Comparison of ENCODE assay signal across 12 mouse cellular contexts in genomic region chr4:55049938-55050610, GRCm38 (mm10).
DNase-seq lines count a peak whose midpoint lies in the region; ATAC-seq and TF ChIP-seq lines count a peak whose summit lies in the region.
"Had no signal": no experiment of that assay in that cellular context is flagged by ENCODE, and none has a peak within 500 bp of the region (broad histone marks: within the 10 kb centered on the region; RNA-seq: fewer than 3 reads in every experiment).

No protein-coding gene starts in this region.

- peaks cover 35% of the 10 kb centered on the region for H3K36me3 ChIP-seq in ES-E14 (ENCODE audit: control insufficient read depth, insufficient read depth, low read length, poor library complexity, severe bottlenecking)
- H3K36me3 ChIP-seq in forebrain, embryonic 15.5 days, result peaks cover 49% of the 10 kb centered on the region
- H3K36me3 ChIP-seq in kidney, embryonic 16.5 days (ENCODE audit: insufficient read depth, low read length), result peaks cover 47% of the 10 kb centered on the region

- H3K9me3 ChIP-seq in ES-E14 (ENCODE audit: control insufficient read depth, insufficient read depth, low read depth, low read length), result no peaks in the 10 kb centered on the region
- no peaks in the 10 kb centered on the region for H3K9me3 ChIP-seq in forebrain, embryonic 15.5 days
- no peaks in the 10 kb centered on the region for H3K9me3 ChIP-seq in kidney, embryonic 16.5 days (ENCODE audit: low read length)
- H3K9me3 ChIP-seq: limb, embryonic 13.5 days; lung, embryonic 15.5 days; stomach, embryonic 15.5 days had no signal

- H3K4me3 ChIP-seq in ES-E14 (ENCODE audit: insufficient read depth in 1 of 2, low read depth in 1 of 2, low read length in 2 of 2, poor library complexity in 1 of 2, severe bottlenecking in 1 of 2), result peak overlapping the region; percentile 44 to 63; a peak in 3 of 4 replicates
- no peak overlapping the region for H3K4me3 ChIP-seq in forebrain, embryonic 15.5 days
- no peak overlapping the region for H3K4me3 ChIP-seq in kidney, embryonic 16.5 days (ENCODE audit: low read length)
- H3K4me3 ChIP-seq: limb, embryonic 13.5 days; lung, embryonic 15.5 days; stomach, embryonic 15.5 days had no signal

- H3K4me1 ChIP-seq in ES-E14 (ENCODE audit: control insufficient read depth in 2 of 2, insufficient read depth in 2 of 2, low read length in 2 of 2, poor library complexity in 1 of 2), result peaks cover 11 to 17% of the 10 kb centered on the region in 2 experiments; a peak in 3 of 4 replicates
- H3K4me1 ChIP-seq in forebrain, embryonic 15.5 days, result peaks cover 20% of the 10 kb centered on the region; the same call in 1 of the 2 replicates
- H3K4me1 ChIP-seq in kidney, embryonic 16.5 days (ENCODE audit: insufficient read depth, low read length), result no peaks in the 10 kb centered on the region
- H3K4me1 ChIP-seq: stomach, embryonic 15.5 days had no signal

- peak; percentile 73 for DNase-seq in heart, adult 11 months
- no peak for DNase-seq in heart, postnatal 36 days
- peak; percentile 40 for DNase-seq in ES-E14 (ENCODE audit: low read depth, low spot score)
- peak; percentile 32 for DNase-seq in layer of hippocampus, adult 9-11 months
- DNase-seq in urinary bladder, adult 2 months (ENCODE audit: low spot score), result no peak
- DNase-seq in natural killer cell, adult 2 months (ENCODE audit: low spot score in 2 of 2), result no peak

- intact Hi-C loops in heart, postnatal 36 days (cut with DNase I), result no loop called here

- ATAC-seq in forebrain, embryonic 15.5 days (replicated peaks), result peak; percentile 37; the same call in 1 of the 2 replicates
- no peak for ATAC-seq in kidney, embryonic 16.5 days (ENCODE audit: low FRiP score, low TSS enrichment)

- peak overlapping the region; percentile 61 for H3K27ac ChIP-seq in ES-E14 (ENCODE audit: insufficient read depth, low read depth, low read length, poor library complexity, severe bottlenecking)
- H3K27ac ChIP-seq in forebrain, embryonic 15.5 days (replicated peaks), result peak overlapping the region; percentile 69
- H3K27ac ChIP-seq in kidney, embryonic 16.5 days (ENCODE audit: low read length), result no peak overlapping the region
- H3K27ac ChIP-seq: limb, embryonic 13.5 days; lung, embryonic 15.5 days; stomach, embryonic 15.5 days had no signal

- in situ Hi-C loops in ES-E14 (cut with MboI; ENCODE audit: low sequenced_read_pairs in 2 of 2, unreplicated experiment in 2 of 2), result no loop called here

- H3K27me3 ChIP-seq in forebrain, embryonic 15.5 days, result no peaks in the 10 kb centered on the region
- no peaks in the 10 kb centered on the region for H3K27me3 ChIP-seq in kidney, embryonic 16.5 days (ENCODE audit: insufficient read depth, low read length)
- H3K27me3 ChIP-seq: CH12.LX; limb, embryonic 13.5 days; lung, embryonic 15.5 days; stomach, embryonic 15.5 days had no signal

- WGBS in forebrain, embryonic 15.5 days, result 64% methylated on average over 16 of the region's 16 CpGs
- WGBS in kidney, embryonic 16.5 days, result 74% methylated on average over 16 of the region's 16 CpGs

- no peak overlapping the region for H3K4me2 ChIP-seq in forebrain, embryonic 15.5 days (replicated peaks)
- no peak overlapping the region for H3K4me2 ChIP-seq in kidney, embryonic 16.5 days (replicated peaks; ENCODE audit: low read depth, low read length)
- H3K4me2 ChIP-seq: limb, embryonic 13.5 days; lung, embryonic 15.5 days; stomach, embryonic 15.5 days had no signal

- H3K9ac ChIP-seq in ES-E14 (ENCODE audit: insufficient read depth, low read depth, low read length, poor library complexity, severe bottlenecking), result peak overlapping the region; percentile 58; the same call in 1 of the 2 replicates
- H3K9ac ChIP-seq in forebrain, embryonic 15.5 days (replicated peaks), result no peak overlapping the region
- no peak overlapping the region for H3K9ac ChIP-seq in kidney, embryonic 16.5 days (replicated peaks; ENCODE audit: low read length)
- H3K9ac ChIP-seq: limb, embryonic 13.5 days; lung, embryonic 15.5 days; stomach, embryonic 15.5 days had no signal

TF ChIP-seq in ES-E14, 5 proteins besides CTCF, POLR2A, EP300 and RAD21:
- TF ChIP-seq HCFC1 (IDR thresholded peaks at IDR 0.05; ENCODE audit: borderline replicate concordance, insufficient read depth, low read length), result no peak
- TF ChIP-seq CHD2 (IDR thresholded peaks at IDR 0.05; ENCODE audit: low read depth, low read length), result no peak
- no peak for TF ChIP-seq MAFK (IDR thresholded peaks at IDR 0.05; ENCODE audit: insufficient read depth, low read depth, low read length)
- no peak for TF ChIP-seq ZC3H11A (IDR thresholded peaks at IDR 0.05; ENCODE audit: borderline replicate concordance, low read depth, low read length)
- TF ChIP-seq ZNF384 (IDR thresholded peaks at IDR 0.05; ENCODE audit: low read depth, low read length), result no peak

Comparison
In these comparisons a context has a peak if more than half of its experiments do, and no peak if none do; other contexts are left out.
1. DNase-seq: peak in heart, adult 11 months (single experiment), ES-E14 (single experiment) and layer of hippocampus, adult 9-11 months (single experiment); none in heart, postnatal 36 days (0 of 2), urinary bladder, adult 2 months (single experiment) and natural killer cell, adult 2 months (0 of 2).
2. H3K4me3 ChIP-seq: peak in ES-E14 (2 of 2); none in forebrain, embryonic 15.5 days (single experiment) and kidney, embryonic 16.5 days (single experiment).